Mouse (Mus musculus): ENCODE measurements around the gene Elp4.

GRCm38 (mm10) chr2:105951350-105951940 lies 47.1 kb upstream of the Elp4 start:
- TF ChIP-seq MYOG (IDR thresholded peaks at IDR 0.05; ENCODE audit: control insufficient read depth, extremely low read depth, insufficient read length) (no peak), CTCF (IDR thresholded peaks at IDR 0.05; ENCODE audit: control insufficient read depth, insufficient read depth, insufficient read length) (no peak), CEBPB (IDR thresholded peaks at IDR 0.05; ENCODE audit: low read depth) (no peak), USF1 (IDR thresholded peaks at IDR 0.05; ENCODE audit: low read depth) (no peak), MYOD1 (IDR thresholded peaks at IDR 0.05; ENCODE audit: control insufficient read depth, insufficient read length, low read depth) (no peak), MAX (IDR thresholded peaks at IDR 0.05) (no peak), FOSL1 (IDR thresholded peaks at IDR 0.05; ENCODE audit: insufficient read depth, low read length, poor library complexity, severe bottlenecking) (no peak)
